Mouse (Mus musculus) mature B cell (primary cell): ENCODE measurements around the gene Tbl1xr1.

ENCODE experiments used
- in situ Hi-C: fragments of 300-500 bp; cut with MboI; formaldehyde crosslinking; loops from 2 replicates; pipeline ENCODE4 v1.14.3; 2019

Tbl1xr1 gene

GRCm38 (mm10) chr3:22076561-22076935 lies at the start of gene Tbl1xr1:
Gene Tbl1xr1 (plus strand): TSS chr3:22076652.
- in situ Hi-C loops, result no loop called here

DNA sequence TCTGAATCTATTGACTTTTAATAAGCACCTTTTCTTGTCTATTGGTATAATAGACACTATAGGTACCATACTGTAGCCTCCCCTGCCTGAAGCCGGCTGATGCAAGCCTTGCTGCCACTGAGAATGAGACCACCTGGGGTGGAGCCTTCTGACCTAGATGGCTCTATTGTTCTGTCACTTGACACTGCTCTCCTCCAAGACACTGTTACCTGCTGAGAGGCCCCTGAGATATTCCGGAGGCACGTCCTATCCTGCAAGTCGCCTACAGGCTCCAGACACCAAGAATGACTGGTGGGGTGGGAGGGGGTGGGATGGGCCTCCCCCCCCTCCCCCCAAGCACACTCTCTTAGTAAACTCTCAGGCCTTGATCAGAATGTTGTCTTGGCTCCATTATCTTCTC lies 38.4 kb upstream of the Tbl1xr1 start:
- in situ Hi-C loops, result no loop called here

GRCm38 (mm10) chr3:22039036-22039795 lies 37.2 kb upstream of the Tbl1xr1 start:
- in situ Hi-C loops, result no loop called here

GRCm38 (mm10) chr3:22040627-22041026 lies 35.8 kb upstream of the Tbl1xr1 start:
- in situ Hi-C loops, result no loop called here

- in situ Hi-C loops, result no loop called here
Observed at GRCm38 (mm10) chr3:22047203-22047602, 29.2 kb upstream of the Tbl1xr1 start.

- in situ Hi-C loops, result no loop called here
Observed at GRCm38 (mm10) chr3:22056664-22057328, 19.7 kb upstream of the Tbl1xr1 start.

DNA sequence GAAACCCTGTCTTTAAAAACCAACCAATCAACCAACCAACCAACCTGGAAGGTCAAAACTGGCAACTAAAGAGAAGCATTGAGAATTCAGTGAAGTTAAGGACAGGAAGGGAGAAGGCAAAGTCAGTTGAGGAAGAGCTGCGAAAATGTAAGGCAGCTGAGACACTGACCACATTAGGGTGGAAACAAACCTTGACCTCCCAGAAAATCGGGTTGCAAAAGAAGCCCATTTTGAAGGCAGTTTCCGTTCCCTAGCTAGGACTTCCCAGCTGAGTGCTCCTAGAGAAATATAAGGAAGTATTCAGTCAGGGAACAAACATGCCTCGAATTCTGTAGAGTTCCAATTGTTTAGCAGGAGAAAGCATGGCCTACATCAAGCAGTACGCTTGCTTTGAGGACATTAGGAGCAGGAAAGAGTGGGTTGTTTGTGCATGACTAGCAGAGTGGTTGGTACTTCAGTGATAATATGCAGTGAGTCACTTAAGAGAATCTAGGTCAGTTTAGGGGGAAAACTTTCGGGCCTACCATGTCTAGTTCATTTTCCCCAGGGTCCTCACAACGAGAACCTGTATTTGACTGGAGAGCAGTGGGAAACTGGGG lies 18.1 kb upstream of the Tbl1xr1 start:
- in situ Hi-C loops, result no loop called here

DNA sequence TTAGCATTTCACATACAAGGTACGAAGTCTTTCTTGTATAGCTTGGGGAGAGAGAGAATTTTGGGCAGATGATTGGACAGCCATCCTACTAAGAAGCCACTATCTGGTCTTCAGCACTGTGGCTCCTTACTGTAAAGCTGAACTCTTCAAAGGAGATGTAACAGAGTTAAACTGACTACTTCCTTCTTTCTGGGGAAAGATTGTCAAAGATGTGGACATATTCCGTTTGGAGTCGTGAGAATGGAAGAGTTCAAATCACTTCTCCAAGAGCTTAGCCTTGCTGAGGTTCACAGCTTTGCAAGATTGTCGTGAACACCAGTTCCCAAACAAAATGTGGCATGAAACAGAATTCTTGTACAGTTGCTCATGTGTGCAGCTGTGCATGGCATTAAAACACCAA lies 15.3 kb upstream of the Tbl1xr1 start:
- in situ Hi-C loops, result no loop called here

DNA sequence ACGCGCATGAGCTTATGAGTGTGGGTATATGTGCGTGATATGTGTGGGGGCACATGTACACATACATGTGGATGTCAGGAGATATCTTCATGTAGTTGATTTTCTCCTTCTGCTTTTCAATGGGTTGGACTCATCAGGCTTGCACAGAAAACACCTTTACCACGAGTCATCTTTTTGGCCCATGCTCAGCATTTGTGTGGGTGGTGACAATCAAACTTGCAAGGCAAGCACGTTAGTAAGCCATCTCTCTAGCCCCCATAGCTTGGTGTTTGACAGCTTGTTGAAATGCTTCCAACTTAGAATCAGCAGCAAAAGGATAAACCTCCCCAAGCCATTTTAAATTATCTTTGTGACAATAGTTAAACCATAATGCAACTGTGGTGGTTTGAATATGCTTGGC lies 7.8 kb upstream of the Tbl1xr1 start:
- in situ Hi-C loops, result no loop called here

DNA sequence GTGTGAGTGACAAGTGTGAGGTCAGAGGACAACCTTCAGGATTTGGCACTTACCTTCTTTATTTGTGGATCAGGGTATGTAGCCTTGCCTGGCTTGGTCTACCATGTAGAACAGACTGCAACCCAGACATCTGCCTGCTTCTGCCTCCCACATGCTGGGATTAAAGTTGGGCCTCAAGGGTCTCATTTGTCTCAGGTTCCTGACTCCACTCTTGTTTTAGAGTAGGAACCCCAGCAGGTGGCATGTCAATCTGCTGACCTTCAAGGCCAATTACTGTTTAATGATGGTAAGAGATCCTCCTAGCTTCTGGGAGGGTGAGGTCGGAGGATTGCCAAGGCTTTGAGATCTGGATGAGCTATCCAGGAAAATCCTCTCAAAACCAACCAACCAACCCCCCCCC lies 2.5 kb upstream of the Tbl1xr1 start:
- in situ Hi-C loops, result loop anchor here (5.0 kb wide), 1 partner anchor 137 kb away; no protein-coding TSS in a partner anchor

DNA sequence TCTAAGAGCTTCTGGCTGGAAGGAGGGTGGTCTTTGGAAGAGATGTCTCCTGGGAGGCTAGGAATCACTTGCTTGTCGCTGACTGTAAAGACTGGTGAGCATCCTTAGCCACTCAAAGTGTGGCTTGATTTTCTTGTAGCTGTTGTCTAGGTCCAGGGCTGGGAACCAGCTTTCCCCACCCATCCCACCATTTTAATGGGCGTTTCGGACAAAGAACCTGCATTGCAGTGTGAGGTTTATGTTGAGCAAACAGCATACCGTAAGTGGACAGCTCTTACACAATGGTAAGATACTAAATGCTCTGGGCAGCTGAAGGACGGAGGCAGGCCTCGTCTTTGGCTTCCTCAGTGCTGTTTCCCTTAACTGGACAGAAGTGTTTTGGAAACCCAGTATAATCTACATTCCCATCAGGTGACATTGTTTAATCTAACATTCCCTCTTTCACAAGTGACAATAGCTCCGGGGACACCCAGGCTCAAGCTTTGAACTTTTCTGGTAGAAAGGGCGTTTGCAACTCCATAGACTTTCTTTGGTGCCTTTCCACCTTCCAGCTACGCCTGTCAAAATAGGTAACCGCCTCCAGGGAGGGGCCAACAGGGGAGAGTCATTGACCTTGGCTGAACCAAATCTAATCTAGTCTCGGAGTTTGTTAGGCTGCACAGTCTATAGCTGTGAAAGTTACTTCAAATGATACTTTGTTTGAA lies 1.7 kb upstream of the Tbl1xr1 start:
- in situ Hi-C loops, result loop anchor here (5.0 kb wide), 1 partner anchor 137 kb away; no protein-coding TSS in a partner anchor

- in situ Hi-C loops, result no loop called here
Observed at GRCm38 (mm10) chr3:22075517-22075886, 950 bp upstream of the Tbl1xr1 start.

GRCm38 (mm10) chr3:22075887-22076560 lies 428 bp upstream of the Tbl1xr1 start:
- in situ Hi-C loops, result no loop called here

DNA sequence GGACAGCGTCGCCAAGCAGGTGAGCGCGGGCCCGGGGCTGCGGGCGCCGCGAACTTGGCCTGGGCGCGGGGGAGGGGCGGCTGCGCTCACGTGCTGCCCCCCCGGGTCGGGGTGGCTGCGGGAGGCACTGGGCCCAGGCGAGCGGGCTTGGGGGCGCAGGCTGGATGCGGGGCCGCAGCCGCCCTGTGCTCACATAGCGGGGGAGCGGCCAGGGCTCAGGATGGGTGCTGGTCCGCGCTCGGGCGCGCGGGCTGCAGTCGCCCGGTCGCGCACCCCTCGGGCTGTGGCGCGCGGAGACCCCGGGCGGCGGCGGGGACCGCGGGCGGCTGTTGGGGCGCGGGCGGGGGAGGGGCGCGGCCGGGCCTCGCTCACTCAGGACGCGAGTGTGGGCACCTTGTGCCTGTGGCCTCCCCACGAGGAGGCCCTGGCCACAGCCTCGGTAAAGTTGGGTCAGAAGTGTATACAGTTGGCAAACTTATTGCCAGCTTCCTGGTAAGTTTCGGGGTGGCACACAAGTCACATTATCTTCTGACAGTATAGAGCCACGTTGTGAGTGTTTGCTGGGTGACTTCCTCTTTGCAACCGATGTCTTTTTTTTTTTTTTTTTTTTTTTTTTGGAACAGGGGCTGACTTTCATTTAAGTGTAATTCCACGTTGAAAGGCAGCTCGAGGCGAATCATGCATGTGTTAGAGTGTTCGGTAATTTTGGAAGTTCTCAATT lies 644 bp downstream of the Tbl1xr1 start:
- in situ Hi-C loops, result no loop called here

GRCm38 (mm10) chr3:22077657-22078475 lies 1.4 kb downstream of the Tbl1xr1 start:
- in situ Hi-C loops, result no loop called here

DNA sequence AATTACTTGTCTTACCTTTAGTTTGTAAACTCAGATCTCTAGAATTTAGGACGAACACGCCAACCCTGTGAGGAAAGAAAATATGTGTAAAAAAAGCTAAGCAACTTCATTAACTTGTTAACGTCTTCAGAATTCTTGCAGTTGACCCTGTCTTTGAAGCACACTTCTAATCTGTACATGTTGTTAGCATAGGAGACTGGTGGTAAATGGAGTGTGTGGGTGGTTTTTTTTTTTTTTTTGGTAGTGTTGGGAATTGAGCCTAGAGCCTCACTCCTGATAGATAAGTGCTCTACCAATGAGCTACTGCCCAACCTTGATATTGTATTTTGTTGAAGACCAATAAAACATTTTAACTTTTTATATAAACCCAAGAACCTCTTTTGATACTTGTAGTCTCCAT lies 2.1 kb downstream of the Tbl1xr1 start:
- in situ Hi-C loops, result no loop called here

DNA sequence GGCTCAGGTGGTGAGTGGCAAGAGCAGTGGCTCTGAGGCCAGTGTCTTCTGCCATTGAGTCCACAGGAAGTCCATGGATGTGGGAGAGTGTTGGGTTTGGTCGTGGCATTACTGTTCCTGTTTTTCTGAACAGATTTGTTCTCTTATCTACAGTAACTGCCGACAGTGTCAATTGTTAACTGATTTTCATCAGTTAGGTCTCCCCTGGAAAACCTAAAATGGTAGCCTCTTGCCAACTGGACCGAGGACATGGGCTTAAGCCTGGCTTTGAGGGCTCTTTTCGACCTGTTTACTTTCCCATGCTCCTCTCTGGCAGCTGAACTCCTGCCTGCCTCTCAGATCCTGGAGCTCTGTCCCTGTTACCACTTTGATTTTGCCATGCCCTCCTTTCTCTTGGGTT lies 5.4 kb downstream of the Tbl1xr1 start:
- in situ Hi-C loops, result no loop called here

DNA sequence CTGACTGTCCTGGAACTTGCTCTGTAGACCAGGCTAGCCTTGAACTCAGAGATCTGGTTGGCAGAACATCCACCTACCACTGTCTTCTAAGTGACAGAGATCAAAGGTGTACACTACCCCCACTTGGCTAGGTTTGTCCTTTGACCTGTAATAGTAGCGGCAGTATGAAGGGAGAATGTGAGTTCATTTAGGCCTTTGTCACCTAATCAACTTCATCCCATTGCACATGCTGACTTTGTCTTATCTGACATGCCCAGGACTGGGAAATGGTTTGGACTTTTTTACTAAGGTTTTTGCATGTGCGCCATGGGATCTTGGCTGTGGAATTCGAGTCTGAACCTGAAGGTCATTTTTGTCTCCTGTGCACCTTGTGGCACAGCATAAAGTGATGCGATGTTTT lies 6.4 kb downstream of the Tbl1xr1 start:
- in situ Hi-C loops, result no loop called here

- in situ Hi-C loops, result no loop called here
Observed at GRCm38 (mm10) chr3:22084222-22084996, 8.0 kb downstream of the Tbl1xr1 start.

DNA sequence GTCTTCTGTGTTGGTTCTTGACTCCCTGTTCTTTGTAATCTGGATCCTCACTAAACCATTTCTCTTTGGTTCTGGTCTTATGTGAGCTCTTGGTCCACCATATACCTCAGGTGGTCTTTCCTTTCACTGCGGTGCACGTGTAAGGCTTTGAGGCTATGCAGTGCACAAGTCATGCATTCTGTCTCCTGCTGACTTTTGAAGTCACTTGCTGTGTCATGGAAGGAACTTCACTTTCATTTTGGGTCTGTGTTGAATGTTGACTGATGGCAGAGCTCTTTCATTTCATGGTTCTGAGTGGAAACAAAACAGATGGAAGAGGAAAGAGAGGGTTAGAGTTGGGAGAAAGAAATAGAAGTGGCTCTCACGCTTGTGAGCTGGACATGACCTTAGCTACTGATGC lies 13.4 kb downstream of the Tbl1xr1 start:
- in situ Hi-C loops, result no loop called here
